Mouse (Mus musculus) limb, embryonic 11.5 days (tissue): ENCODE data around the gene Mcm5. TPM values are rescaled to one million over a fixed set of nuclear protein-coding genes. Genes with fewer than 3 reads are reported as not detected.

Experiments used
- ATAC-seq: fragments of 200-750 bp; cut with Nextera tagmentation; 2 replicates; pipeline ENCODE4 v1.8.0; 2017; ENCODE audit warnings: low read depth; ENCODE audit not compliant: insufficient number of reproducible peaks, low FRiP score, low TSS enrichment
- DNase-seq: peaks from one replicate; pipeline ENCODE4 v3.0.0-alpha.2; 2015; ENCODE audit warnings: low spot score
- H3K27ac ChIP-seq: fragments of 300-500 bp; sonication (generic); replicated peaks from 2 replicates; pipeline ENCODE4 v1.5.1; 2014; ENCODE audit warnings: low read depth, mild to moderate bottlenecking, low read length
- H3K27me3 ChIP-seq: fragments of 300-500 bp; sonication (generic); 2 replicates; pipeline ENCODE4 v1.6.1; 2014; ENCODE audit warnings: mild to moderate bottlenecking, low read length, mixed read lengths; ENCODE audit not compliant: control insufficient read depth, insufficient read depth
- H3K36me3 ChIP-seq: fragments of 300-500 bp; sonication (generic); 2 replicates; pipeline ENCODE4 v1.6.1; 2014; ENCODE audit warnings: mild to moderate bottlenecking, low read length, moderate library complexity, mixed read lengths; ENCODE audit not compliant: control insufficient read depth, insufficient read depth
- H3K4me1 ChIP-seq: fragments of 300-500 bp; sonication (generic); 2 replicates; pipeline ENCODE4 v1.6.1; 2014; ENCODE audit warnings: low read length, mixed read lengths; ENCODE audit not compliant: control insufficient read depth, insufficient read depth
- H3K4me2 ChIP-seq: fragments of 300-500 bp; sonication (generic); 2 replicates; pipeline ENCODE4 v1.6.1; 2014; ENCODE audit warnings: low read depth, mild to moderate bottlenecking, moderate library complexity; ENCODE audit not compliant: severe bottlenecking
- H3K4me3 ChIP-seq: fragments of 300-500 bp; sonication (generic); 2 replicates; pipeline ENCODE4 v1.5.1; 2014; ENCODE audit warnings: low read depth, low read length
- H3K9ac ChIP-seq: fragments of 300-500 bp; sonication (generic); 2 replicates; pipeline ENCODE4 v1.6.1; 2014; ENCODE audit warnings: mild to moderate bottlenecking, low read length
- H3K9me3 ChIP-seq: fragments of 300-500 bp; sonication (generic); 2 replicates; pipeline ENCODE4 v1.6.1; 2016; ENCODE audit warnings: low read length; ENCODE audit not compliant: control insufficient read depth
- WGBS: fragments of 180-500 bp; shearing (Covaris S2); extraction: QIAGEN DNeasy Blood & Tissue Kit; methylation state at CpG from one replicate; pipeline ENCODE4 v1.1.7; 2014; 5-methylcytosine and 5-hydroxymethylcytosine counted together
- polyA plus RNA-seq: library from polyadenylated mRNA; unstranded; fragments of >200 nt; fragmentation: Nextera tagmentation; extraction: Ambion mirVana; gene quantifications from 2 replicates; pipeline ENCODE4 v1.2.1, GENCODE M21; 2014

Gene Mcm5
- polyA plus RNA-seq, 1 experiment from 2014 or later, result 279 TPM

- no peaks in the 10 kb centered on the region for H3K9me3 ChIP-seq
- no peaks in the 10 kb centered on the region for H3K27me3 ChIP-seq
- no peak for ATAC-seq
- no peaks in the 10 kb centered on the region; the same call in 1 of the 2 replicates for H3K36me3 ChIP-seq
- H3K4me2 ChIP-seq, result no peak overlapping the region
- no peak overlapping the region for H3K9ac ChIP-seq
- WGBS, result 55% methylated on average over 1 of the region's 1 CpGs
- H3K4me3 ChIP-seq, result no peak overlapping the region
- DNase-seq, result no peak
- no peak overlapping the region for H3K27ac ChIP-seq
- no peaks in the 10 kb centered on the region for H3K4me1 ChIP-seq
Measured at GRCm38 (mm10) chr8:75135756-75136155, 26.4 kb downstream of the Mcm5 start.

- no peak overlapping the region for H3K4me3 ChIP-seq
- ATAC-seq (no peak), DNase-seq (no peak)
- no peak overlapping the region for H3K9ac ChIP-seq
- no peaks in the 10 kb centered on the region for H3K9me3 ChIP-seq
- H3K4me1 ChIP-seq, result no peaks in the 10 kb centered on the region
- no peak overlapping the region for H3K27ac ChIP-seq
- 79% methylated on average over 2 of the region's 2 CpGs for WGBS
- no peaks in the 10 kb centered on the region for H3K27me3 ChIP-seq
- no peaks in the 10 kb centered on the region; the same call in 1 of the 2 replicates for H3K36me3 ChIP-seq
- H3K4me2 ChIP-seq, result no peak overlapping the region
Measured at GRCm38 (mm10) chr8:75136256-75136655, 26.9 kb downstream of the Mcm5 start.

GRCm38 (mm10) chr8:75137536-75137935, 28.2 kb downstream of the Mcm5 start:
- Histone ChIP-seq H3K9me3 (no peaks in the 10 kb centered on the region), H3K27me3 (no peaks in the 10 kb centered on the region), H3K4me3 (no peak overlapping the region), H3K4me1 (no peaks in the 10 kb centered on the region), H3K27ac (no peak overlapping the region), H3K9ac (no peak overlapping the region), H3K4me2 (no peak overlapping the region), H3K36me3 (no peaks in the 10 kb centered on the region)
- WGBS, result 81% methylated on average over 3 of the region's 3 CpGs
- ATAC-seq, result no peak
- DNase-seq, result no peak

GRCm38 (mm10) chr8:75150911-75151610, 41.7 kb downstream of the Mcm5 start:
- ATAC-seq, result no peak
- H3K27ac ChIP-seq, result no peak overlapping the region
- H3K9ac ChIP-seq, result no peak overlapping the region
- DNase-seq, result no peak
- H3K4me3 ChIP-seq, result no peak overlapping the region
- 80% methylated on average over 5 of the region's 5 CpGs for WGBS
- H3K9me3 ChIP-seq, result no peaks in the 10 kb centered on the region
- no peaks in the 10 kb centered on the region for H3K4me1 ChIP-seq
- no peak overlapping the region for H3K4me2 ChIP-seq
- no peaks in the 10 kb centered on the region for H3K27me3 ChIP-seq
- H3K36me3 ChIP-seq, result no peaks in the 10 kb centered on the region

GRCm38 (mm10) chr8:75151743-75152142, 42.4 kb downstream of the Mcm5 start:
- no peak for DNase-seq
- Histone ChIP-seq H3K27me3 (no peaks in the 10 kb centered on the region), H3K4me3 (no peak overlapping the region), H3K9me3 (no peaks in the 10 kb centered on the region), H3K4me2 (no peak overlapping the region), H3K9ac (no peak overlapping the region), H3K36me3 (no peaks in the 10 kb centered on the region), H3K4me1 (no peaks in the 10 kb centered on the region), H3K27ac (no peak overlapping the region)
- 74% methylated on average over 4 of the region's 4 CpGs for WGBS
- no peak for ATAC-seq

GRCm38 (mm10) chr8:75152505-75153082, 43.2 kb downstream of the Mcm5 start:
- Histone ChIP-seq H3K27ac (no peak overlapping the region), H3K9ac (no peak overlapping the region), H3K4me2 (no peak overlapping the region), H3K27me3 (no peaks in the 10 kb centered on the region), H3K9me3 (no peaks in the 10 kb centered on the region), H3K4me3 (no peak overlapping the region), H3K36me3 (no peaks in the 10 kb centered on the region), H3K4me1 (no peaks in the 10 kb centered on the region)
- WGBS, result 85% methylated on average over 2 of the region's 2 CpGs
- no peak for DNase-seq
- ATAC-seq, result no peak

GRCm38 (mm10) chr8:75154855-75155478, 45.6 kb downstream of the Mcm5 start:
- H3K9ac ChIP-seq, result no peak overlapping the region
- DNase-seq, result no peak
- no peaks in the 10 kb centered on the region for H3K36me3 ChIP-seq
- no peak overlapping the region for H3K4me3 ChIP-seq
- no peaks in the 10 kb centered on the region for H3K27me3 ChIP-seq
- no peak for ATAC-seq
- H3K4me2 ChIP-seq, result no peak overlapping the region
- no peaks in the 10 kb centered on the region for H3K9me3 ChIP-seq
- H3K4me1 ChIP-seq, result no peaks in the 10 kb centered on the region
- 76% methylated on average over 5 of the region's 5 CpGs for WGBS
- no peak overlapping the region for H3K27ac ChIP-seq

- H3K4me1 ChIP-seq, result no peaks in the 10 kb centered on the region
- WGBS, result 94% methylated on average over 2 of the region's 2 CpGs
Measured at GRCm38 (mm10) chr8:75155740-75156322, 46.5 kb downstream of the Mcm5 start.

More at GRCm38 (mm10) chr8:75155740-75156322, 46.5 kb downstream of the Mcm5 start:
- H3K4me3 ChIP-seq, result no peak overlapping the region
- no peak overlapping the region for H3K27ac ChIP-seq
- H3K9me3 ChIP-seq, result no peaks in the 10 kb centered on the region
- ATAC-seq, result no peak
- H3K36me3 ChIP-seq, result no peaks in the 10 kb centered on the region
- H3K27me3 ChIP-seq, result no peaks in the 10 kb centered on the region
- no peak overlapping the region for H3K4me2 ChIP-seq
- DNase-seq, result no peak
- H3K9ac ChIP-seq, result no peak overlapping the region
